Mouse (Mus musculus): ENCODE measurements around the gene Psmd3.
"Not testable (repeated sequence)": the region's sequence is repeated elsewhere in the genome, so short reads cannot be mapped to it uniquely, and the experiment has no call there.

Psmd3 gene

GRCm38 (mm10) chr11:98717904-98718303 lies 35.5 kb downstream of the Psmd3 start:
- in situ Hi-C loops (cut with MseI, MboI): no loop called here

DNA sequence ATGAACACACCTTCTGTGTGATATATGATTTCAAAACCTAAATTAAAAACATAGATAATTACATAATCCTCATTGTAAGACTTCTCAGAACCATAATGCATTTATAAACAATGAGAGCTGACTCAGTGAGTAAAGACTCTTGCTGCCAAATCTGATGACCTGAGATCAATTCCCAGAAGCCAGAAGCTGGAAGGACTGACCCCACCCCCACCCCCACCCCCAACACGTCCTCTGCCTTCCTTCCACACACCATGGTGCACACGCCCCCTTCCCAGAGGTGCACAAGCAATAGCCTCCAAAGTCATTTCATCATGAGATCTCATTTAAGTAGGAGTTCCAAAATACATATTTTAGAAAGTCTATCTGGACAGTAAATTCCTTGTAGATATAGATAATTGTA lies 38.4 kb downstream of the Psmd3 start:
- in situ Hi-C loops (cut with MseI, MboI): no loop called here

DNA sequence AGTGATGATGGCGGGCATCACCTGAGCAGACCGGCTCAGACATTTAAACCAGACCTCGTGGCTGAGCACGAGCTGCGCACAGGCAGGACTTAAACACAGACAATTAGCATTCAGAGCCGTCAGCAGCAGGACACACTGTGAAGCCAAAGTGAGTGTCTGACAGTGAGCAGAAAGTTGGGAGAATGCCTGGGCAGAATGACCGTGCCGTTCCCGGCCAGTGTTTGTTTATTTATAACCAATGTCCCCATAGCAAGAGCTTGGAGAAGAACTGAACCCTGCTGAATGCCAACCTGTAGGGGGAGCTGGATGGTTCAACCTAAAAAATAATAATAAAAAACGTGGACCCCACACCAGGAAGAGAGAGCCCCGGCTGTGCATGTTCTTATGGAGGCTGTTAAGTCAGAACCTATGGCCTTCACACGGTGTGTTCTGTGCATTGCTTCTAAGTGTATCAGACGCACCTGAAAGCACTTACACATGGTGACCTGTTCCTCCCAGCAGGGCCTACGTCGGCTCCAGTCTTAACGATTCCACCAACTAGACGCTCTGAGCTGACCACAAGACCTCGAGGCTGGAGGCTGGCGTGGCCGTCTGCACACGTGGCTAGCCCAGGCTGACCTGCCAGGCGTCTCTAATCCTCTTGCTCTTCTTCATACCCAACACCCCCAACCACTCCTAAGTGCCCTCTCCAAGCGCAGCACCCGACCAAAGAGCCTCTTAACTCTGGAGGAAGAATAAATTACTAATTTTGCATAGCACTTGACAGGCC lies 39.3 kb downstream of the Psmd3 start:
- in situ Hi-C loops (cut with MseI, MboI): no loop called here

DNA sequence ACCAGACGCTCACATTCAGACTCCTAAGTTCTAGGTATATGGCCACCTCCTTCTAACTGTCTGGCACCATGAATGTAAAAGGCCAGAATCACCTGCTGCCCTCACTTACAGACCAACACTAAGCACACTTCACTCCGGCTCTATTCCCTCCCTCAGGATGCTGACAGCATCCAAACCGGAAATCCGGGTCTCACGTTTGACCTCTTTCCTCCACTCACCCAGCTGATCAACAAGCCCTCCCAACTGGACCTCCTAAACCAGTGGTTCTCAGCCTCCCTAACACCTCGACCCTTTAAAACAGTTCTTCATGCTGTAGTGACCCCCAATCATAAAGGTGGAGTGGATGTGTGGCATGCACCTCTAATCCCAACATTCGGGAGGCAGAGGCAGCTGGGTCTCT lies 40.7 kb downstream of the Psmd3 start:
- in situ Hi-C loops (cut with MseI, MboI): no loop called here

DNA sequence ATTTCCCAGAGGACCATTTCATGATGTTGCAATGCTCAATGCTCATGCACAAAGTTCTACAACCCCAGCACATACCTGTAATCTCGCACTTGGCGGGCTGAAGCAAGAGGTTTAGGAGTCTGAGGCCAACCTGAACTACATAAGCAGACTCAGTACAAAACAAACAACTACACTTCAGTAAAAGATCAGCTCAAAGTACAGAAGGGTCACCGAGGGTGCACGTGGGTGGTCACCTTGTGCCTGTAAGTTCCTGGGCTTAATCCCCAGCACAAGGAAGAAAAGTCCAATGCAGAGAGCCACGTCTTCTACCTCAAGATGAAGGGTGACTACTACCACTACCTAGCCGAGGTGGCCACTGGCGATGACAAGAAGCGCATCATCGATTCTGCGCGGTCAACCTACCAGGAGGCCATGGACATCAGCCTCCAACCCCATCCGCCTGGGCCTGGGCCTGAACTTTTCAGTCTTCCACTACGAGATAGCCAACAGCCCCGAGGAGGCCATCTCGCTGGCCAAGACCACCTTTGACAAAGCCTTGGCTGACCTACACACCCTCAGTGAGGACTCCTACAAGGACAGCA lies 43.7 kb downstream of the Psmd3 start:
- in situ Hi-C loops (cut with MseI, MboI): no loop called here

GRCm38 (mm10) chr11:98729119-98729588 lies 46.8 kb downstream of the Psmd3 start, which contains the start of gene Med24:
TSS of gene Med24 (minus strand) at chr11:98729435.
- in situ Hi-C loops (cut with MseI, MboI): no loop called here

- in situ Hi-C loops (cut with MseI, MboI): no loop called here
Observed at GRCm38 (mm10) chr11:98730727-98731126, 48.4 kb downstream of the Psmd3 start.

- in situ Hi-C loops (cut with MseI, MboI): no loop called here
Observed at GRCm38 (mm10) chr11:98731134-98731533, 48.8 kb downstream of the Psmd3 start.

- in situ Hi-C loops (cut with MseI, MboI): no loop called here
Observed at GRCm38 (mm10) chr11:98734020-98734419, 51.7 kb downstream of the Psmd3 start.

DNA sequence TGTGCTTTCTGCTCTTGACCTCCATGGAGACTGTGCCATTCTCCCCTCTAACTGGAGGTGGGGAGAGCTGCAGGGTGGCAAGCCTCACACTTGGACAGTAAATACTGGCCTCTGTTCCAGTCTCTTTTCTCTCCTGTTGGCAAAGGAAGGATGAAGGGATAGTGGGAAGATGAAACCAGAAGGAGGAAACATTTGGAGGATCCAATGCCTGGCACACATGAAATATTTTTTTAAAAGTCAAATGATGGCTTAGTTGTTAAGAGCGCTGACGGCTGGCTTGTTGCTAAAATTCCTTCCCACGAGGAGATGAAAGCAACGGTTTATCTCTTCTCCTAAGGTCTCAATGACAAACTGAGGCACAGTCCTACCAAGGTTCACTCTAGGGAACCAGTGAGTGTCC lies 52.8 kb downstream of the Psmd3 start:
- in situ Hi-C loops (cut with MseI, MboI): no loop called here

- in situ Hi-C loops (cut with MseI, MboI): no loop called here
Observed at GRCm38 (mm10) chr11:98736176-98736575, 53.8 kb downstream of the Psmd3 start.

DNA sequence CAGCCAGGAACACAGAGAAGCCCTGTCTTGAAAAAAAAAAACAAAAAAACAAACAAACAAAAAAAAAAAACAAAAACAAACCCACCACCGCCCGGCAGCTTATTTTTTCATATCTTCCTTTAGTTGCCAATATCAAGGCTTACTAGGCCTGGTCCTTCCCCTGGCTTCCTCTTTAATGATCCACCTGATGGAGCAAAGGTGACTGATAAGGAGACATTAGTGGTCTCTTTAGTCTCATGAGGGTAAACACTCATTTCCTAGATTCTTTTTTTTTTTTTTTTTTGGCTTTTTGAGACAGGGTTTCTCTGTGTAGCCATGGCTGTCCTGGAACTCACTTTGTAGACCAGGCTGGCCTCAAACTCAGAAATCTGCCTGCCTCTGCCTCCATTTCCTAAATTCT lies 54.9 kb downstream of the Psmd3 start:
- in situ Hi-C loops (cut with MseI, MboI): not testable (repeated sequence)

GRCm38 (mm10) chr11:98738428-98738911 lies 56.1 kb downstream of the Psmd3 start:
- in situ Hi-C loops (cut with MseI, MboI): no loop called here

DNA sequence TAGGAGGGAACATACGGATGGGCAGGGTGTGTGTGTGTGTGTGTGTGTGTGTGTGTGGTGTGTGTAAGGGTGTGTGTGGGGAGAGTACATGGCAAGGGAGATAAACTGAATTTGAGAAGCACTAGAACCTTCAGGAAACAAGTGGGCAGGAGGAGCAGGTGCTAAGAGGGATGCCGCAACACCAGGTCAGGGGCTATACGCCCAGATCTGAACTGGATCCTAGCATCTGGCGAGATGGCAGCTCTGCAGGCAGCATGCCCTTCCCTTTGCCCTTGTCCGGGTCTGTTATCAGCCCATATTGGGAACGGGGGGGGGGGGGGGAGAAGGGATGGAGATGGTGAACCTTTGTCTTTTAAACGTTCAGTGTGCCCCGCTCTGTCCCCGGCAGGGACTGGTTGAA lies 56.6 kb downstream of the Psmd3 start:
- in situ Hi-C loops (cut with MseI, MboI): no loop called here

DNA sequence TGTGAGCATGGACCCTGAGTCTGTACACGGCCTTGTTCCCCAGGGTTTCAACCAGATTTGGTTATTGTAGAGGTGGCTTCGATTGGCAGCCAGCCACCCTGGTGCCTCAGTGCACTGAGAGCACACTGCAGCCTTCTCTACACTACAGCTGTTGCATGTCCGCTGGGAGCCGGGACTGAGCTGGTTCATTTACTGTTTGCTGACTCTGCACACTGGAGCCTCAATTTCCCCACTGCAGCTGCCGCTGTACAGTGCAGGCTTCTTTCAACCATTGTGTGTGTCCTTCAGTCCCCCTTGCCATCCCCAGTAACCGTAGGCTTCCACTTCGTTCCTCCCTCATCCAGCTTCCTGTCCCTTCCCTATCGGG lies 57.7 kb downstream of the Psmd3 start:
- in situ Hi-C loops (cut with MseI, MboI): no loop called here

DNA sequence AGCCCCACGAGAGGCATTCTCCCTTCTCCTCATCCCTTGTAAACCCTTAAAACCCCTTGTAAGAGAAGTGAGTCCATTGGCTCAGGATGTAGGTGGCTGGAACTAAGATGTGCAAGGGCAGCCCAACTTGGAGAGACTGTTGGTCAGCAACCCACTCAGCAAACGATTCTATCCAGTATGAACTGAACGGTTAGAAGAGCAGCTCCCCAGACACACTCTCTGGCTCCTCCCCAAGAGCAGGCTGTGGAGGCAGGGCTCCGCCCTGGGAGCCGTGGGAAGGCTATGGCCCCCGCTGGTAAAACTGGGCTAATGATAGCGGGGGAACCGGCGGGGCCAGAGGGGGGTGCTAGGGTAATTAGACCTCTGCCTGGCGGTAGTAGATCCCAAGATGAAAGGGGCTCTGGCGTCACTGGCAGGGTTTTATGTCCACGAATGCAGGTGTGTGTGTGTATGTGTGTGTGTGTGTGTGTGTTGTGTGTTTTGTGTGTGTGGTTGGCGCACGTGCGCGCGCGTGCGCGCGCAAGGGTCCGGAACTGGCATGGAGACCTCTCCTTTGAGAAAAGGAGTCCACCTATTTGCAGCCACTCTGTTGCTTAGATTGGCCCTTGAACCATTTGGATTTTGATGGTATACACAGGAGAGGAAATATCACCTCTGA lies 58.2 kb downstream of the Psmd3 start, which contains the start of gene Thra:
Gene Thra, plus strand, starts transcription at position 246 of the 658 bp plus-strand sequence.
- in situ Hi-C loops (cut with MseI, MboI): no loop called here

GRCm38 (mm10) chr11:98741051-98741620 lies 58.8 kb downstream of the Psmd3 start:
- in situ Hi-C loops (cut with MseI, MboI): no loop called here

- in situ Hi-C loops (cut with MseI, MboI): no loop called here
Observed at GRCm38 (mm10) chr11:98741622-98742396, 59.5 kb downstream of the Psmd3 start.

- in situ Hi-C loops (cut with MseI, MboI): no loop called here
Observed at GRCm38 (mm10) chr11:98742397-98743291, 60.3 kb downstream of the Psmd3 start.

DNA sequence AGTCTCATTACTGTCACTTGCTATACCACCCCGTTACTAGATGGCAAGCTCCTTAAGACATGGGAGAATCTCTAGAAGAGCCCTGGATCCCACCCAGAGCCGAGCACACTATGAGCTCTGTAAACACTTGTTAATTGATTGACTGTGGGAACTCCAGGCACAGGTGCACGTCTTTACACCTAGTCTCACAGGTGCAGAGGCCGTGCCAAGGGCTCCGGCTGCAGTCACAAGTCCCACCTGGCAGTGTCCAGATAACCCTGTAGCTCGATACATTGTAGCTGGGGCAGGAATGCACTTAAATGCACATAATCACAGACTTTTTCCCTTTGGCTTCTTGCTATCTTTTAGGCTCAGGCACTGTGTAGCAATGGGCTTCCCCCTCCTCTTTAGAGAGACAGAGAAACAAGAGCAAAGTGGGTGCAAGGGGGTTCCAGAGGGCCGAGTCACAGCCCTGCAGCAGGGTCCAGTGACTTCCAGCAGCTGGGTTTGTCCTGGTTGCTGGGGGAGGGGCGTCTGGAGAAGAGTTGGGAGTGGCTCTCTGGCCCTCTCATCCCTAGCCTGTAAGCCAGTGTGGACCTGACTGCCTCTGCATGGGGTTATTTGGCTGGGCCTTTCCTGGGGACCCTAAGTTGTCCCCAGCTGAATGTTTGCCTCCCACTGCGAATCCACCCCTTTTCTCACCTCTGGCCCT lies 61.4 kb downstream of the Psmd3 start:
- in situ Hi-C loops (cut with MseI, MboI): no loop called here
